Mouse (Mus musculus) liver, embryonic 14.5 days (tissue): ENCODE measurements around the gene Hoxd9. TPM values are rescaled to one million over a fixed set of nuclear protein-coding genes. Genes with fewer than 3 reads are reported as not detected.

Experiments
- ATAC-seq: fragments of 200-750 bp; cut with Nextera tagmentation; 2 replicates; pipeline ENCODE4 v1.8.0; 2017; ENCODE audit warnings: moderate number of reproducible peaks, mild to moderate bottlenecking, moderate library complexity; ENCODE audit not compliant: insufficient read depth
- DNase-seq, 3 experiments: peaks; one replicate each; pipeline ENCODE4 v3.0.0-alpha.2; 2012 to 2013; ENCODE audit warnings: low read depth in 3 of 3, low spot score in 3 of 3
- H3K27ac ChIP-seq: fragments of 300-500 bp; sonication (generic); 2 replicates; pipeline ENCODE4 v1.5.1; 2014; ENCODE audit warnings: moderate library complexity, mild to moderate bottlenecking, control low read depth, inconsistent platforms
- H3K27me3 ChIP-seq: fragments of 300-500 bp; sonication (generic); 2 replicates; pipeline ENCODE4 v1.6.1; 2014; ENCODE audit warnings: mild to moderate bottlenecking, low read length, moderate library complexity; ENCODE audit not compliant: control insufficient read depth, insufficient read depth
- H3K36me3 ChIP-seq: fragments of 300-500 bp; sonication (generic); replicated peaks from 2 replicates; pipeline ENCODE4 v1.6.1; 2014; ENCODE audit warnings: low read depth; ENCODE audit not compliant: control insufficient read depth, insufficient read depth
- H3K4me1 ChIP-seq, 2 experiments: fragments of 200-500 bp in 1 of 2; fragments of 300-500 bp in 1 of 2; sonication (generic) in 1 of 2; replicated peaks; 2 replicates each; pipeline ENCODE4 v1.6.1; 2012 to 2014; ENCODE audit warnings: antibody characterized with exemption in 1 of 2, inconsistent platforms in 1 of 2, low read length in 1 of 2; ENCODE audit not compliant: control insufficient read depth in 2 of 2, insufficient read depth in 2 of 2
- H3K4me2 ChIP-seq: fragments of 300-500 bp; sonication (generic); 2 replicates; pipeline ENCODE4 v1.6.1; 2014; ENCODE audit warnings: low read depth, mild to moderate bottlenecking, control low read depth, moderate library complexity
- H3K4me3 ChIP-seq, 2 experiments: fragments of 200-500 bp in 1 of 2; fragments of 300-500 bp in 1 of 2; sonication (generic) in 1 of 2; 2 replicates each; pipeline ENCODE4 v1.5.1; 2012 to 2014; ENCODE audit warnings: low read depth in 2 of 2, low read length in 2 of 2, mild to moderate bottlenecking in 2 of 2, control low read depth in 1 of 2, inconsistent platforms in 1 of 2, moderate library complexity in 1 of 2; ENCODE audit not compliant: insufficient read depth in 1 of 2
- H3K9ac ChIP-seq: fragments of 300-500 bp; sonication (generic); replicated peaks from 2 replicates; pipeline ENCODE4 v1.6.1; 2014; ENCODE audit warnings: mild to moderate bottlenecking, control low read depth, moderate library complexity
- H3K9me3 ChIP-seq: fragments of 300-500 bp; sonication (generic); 2 replicates; pipeline ENCODE4 v1.6.1; 2016; ENCODE audit warnings: low read length, mixed read lengths; ENCODE audit not compliant: control insufficient read depth
- CTCF ChIP-seq: IDR thresholded peaks from 2 replicates; pipeline ENCODE4 v1.5.1; 2016; ENCODE audit warnings: antibody characterized with exemption, low read depth, control low read depth
- EP300 ChIP-seq: IDR thresholded peaks from 2 replicates; pipeline ENCODE4 v1.6.1; 2016; ENCODE audit warnings: antibody characterized with exemption, low read depth
- WGBS: fragments of 180-500 bp; shearing (Covaris S2); extraction: QIAGEN DNeasy Blood & Tissue Kit; methylation state at CpG from one replicate; pipeline ENCODE4 v1.1.7; 2014; ENCODE audit not compliant: insufficient replicate concordance; 5-methylcytosine and 5-hydroxymethylcytosine counted together
- polyA plus RNA-seq, 2 experiments: library from polyadenylated mRNA; depleted of rRNA in 1 of 2; stranded (reverse) in 1 of 2; unstranded in 1 of 2; fragments of >200 nt; fragmentation: Nextera tagmentation in 1 of 2; extraction: Ambion mirVana in 1 of 2; gene quantifications; 2 replicates each; pipeline versions ENCODE4 v1.2.1 to v1.2.3; 2012 to 2014

Hoxd9 gene
- polyA plus RNA-seq, 2 experiments, result 0.03 TPM; not detected in 1

DNA sequence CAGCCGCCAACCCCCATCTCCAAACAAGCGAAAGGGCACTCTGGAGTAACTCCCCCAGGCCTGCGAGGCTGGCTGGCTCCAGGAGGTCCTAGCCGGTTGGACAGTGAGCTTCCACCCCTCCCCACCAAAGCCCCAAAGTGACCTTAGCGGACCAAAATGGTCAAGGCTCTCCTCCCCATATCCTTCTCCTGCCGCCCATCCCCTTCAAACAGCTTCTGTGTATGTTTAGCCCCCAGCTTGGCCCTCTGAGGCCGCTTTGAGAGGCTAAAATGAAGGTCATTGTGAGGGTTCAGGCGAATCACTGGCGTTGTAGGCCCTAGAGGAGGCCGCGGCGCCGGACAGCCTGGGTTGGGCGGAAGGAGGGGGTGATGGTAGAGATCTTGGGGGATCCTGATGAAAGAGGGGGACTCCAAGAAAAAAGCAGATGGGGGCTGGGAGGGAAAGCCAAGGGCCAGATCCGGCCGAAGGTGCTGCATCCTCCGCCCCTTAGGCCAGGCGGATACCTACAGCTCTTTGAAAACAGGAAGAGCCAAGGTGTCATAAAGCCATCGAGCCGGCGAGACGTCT lies 3.1 kb downstream of the Hoxd9 start:
- no peak for TF ChIP-seq CTCF
- TF ChIP-seq EP300, result no peak
- no peak overlapping the region for H3K9ac ChIP-seq
- no peak overlapping the region for H3K27ac ChIP-seq
- H3K4me1 ChIP-seq, result no peaks in the 10 kb centered on the region
- no peaks in the 10 kb centered on the region for H3K9me3 ChIP-seq
- DNase-seq (no peak), ATAC-seq (no peak)
- peaks cover 99% of the 10 kb centered on the region for H3K27me3 ChIP-seq
- WGBS, result 11% methylated on average over 22 of the region's 22 CpGs
- no peak overlapping the region for H3K4me2 ChIP-seq
- H3K4me3 ChIP-seq, result no peak overlapping the region
- no peaks in the 10 kb centered on the region for H3K36me3 ChIP-seq

DNA sequence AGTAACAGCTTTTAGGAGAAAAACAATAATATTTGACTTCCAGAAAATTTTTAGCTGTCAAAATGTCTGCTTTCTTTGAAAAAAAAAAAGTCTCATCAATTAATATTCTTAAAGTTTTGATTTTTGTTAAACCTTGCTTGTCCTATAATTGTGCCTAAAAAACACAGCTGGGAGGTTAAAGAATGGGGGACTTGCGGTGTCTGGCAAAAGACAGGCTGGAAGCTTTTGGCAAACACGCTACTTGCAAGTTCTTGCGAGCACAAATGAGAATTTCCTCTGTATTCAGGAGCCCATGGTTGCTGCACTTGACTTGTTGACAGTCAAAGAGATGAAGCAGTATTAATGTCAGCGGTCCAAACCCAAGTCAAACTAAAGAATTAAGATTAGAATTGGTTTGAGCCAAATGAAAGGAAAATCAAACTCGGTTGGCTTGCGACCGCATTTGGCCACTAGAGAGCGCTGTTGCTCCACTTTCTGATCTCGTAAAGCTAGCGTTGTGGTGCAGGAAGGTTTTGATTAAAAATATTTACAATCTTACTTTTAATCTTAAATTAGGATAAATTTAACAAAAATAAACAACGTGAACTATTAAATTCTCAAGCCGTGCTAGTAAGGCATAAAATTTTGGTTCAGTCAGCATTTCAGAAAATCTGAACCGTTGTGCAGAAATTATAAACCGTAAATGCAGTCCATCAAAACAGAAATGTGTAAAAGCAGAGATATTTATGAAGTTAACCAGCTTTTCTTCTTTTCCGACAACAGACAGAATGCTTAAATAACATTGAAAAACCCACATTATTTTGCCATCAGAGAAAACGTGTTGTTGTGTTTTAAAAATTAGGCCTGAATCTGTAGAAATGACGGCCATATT lies 4.7 kb downstream of the Hoxd9 start:
- no peaks in the 10 kb centered on the region for H3K36me3 ChIP-seq
- no peak overlapping the region for H3K4me3 ChIP-seq
- H3K27ac ChIP-seq, result no peak overlapping the region
- WGBS, result 16% methylated on average over 17 of the region's 17 CpGs
- ATAC-seq (no peak), DNase-seq (peak in 2 of 3 experiments; percentile 14 to 20)
- peaks cover 98% of the 10 kb centered on the region for H3K27me3 ChIP-seq
- H3K4me1 ChIP-seq, result no peaks in the 10 kb centered on the region
- no peak overlapping the region for H3K4me2 ChIP-seq
- H3K9ac ChIP-seq, result no peak overlapping the region
- H3K9me3 ChIP-seq, result no peaks in the 10 kb centered on the region
- TF ChIP-seq EP300 (no peak), CTCF (peak; percentile 82)

GRCm38 (mm10) chr2:74702820-74703219 lies 5.3 kb downstream of the Hoxd9 start:
- no peak for ATAC-seq
- Histone ChIP-seq H3K4me2 (no peak overlapping the region), H3K4me3 (no peak overlapping the region), H3K36me3 (no peaks in the 10 kb centered on the region), H3K27ac (no peak overlapping the region), H3K9ac (no peak overlapping the region), H3K9me3 (no peaks in the 10 kb centered on the region), H3K27me3 (peaks cover 98% of the 10 kb centered on the region), H3K4me1 (no peaks in the 10 kb centered on the region)
- TF ChIP-seq EP300, result no peak
- TF ChIP-seq CTCF, result no peak
- no peak for DNase-seq
- WGBS, result 27% methylated on average over 6 of the region's 6 CpGs

- peaks cover 96% of the 10 kb centered on the region for H3K27me3 ChIP-seq
- no peak for TF ChIP-seq CTCF
- no peak for TF ChIP-seq EP300
- no peak overlapping the region for H3K9ac ChIP-seq
- H3K27ac ChIP-seq, result no peak overlapping the region
- H3K4me3 ChIP-seq, result no peak overlapping the region
- DNase-seq (no peak), ATAC-seq (no peak)
- no peaks in the 10 kb centered on the region for H3K9me3 ChIP-seq
- no peaks in the 10 kb centered on the region for H3K4me1 ChIP-seq
- no peak overlapping the region for H3K4me2 ChIP-seq
- H3K36me3 ChIP-seq, result no peaks in the 10 kb centered on the region
- 15% methylated on average over 10 of the region's 10 CpGs for WGBS
These were observed 5.8 kb downstream of the Hoxd9 start for GRCm38 (mm10) chr2:74703317-74703716.

- Histone ChIP-seq H3K4me1 (no peaks in the 10 kb centered on the region), H3K9me3 (no peaks in the 10 kb centered on the region), H3K4me3 (no peak overlapping the region), H3K27me3 (peaks cover 96% of the 10 kb centered on the region), H3K4me2 (no peak overlapping the region), H3K27ac (no peak overlapping the region), H3K9ac (no peak overlapping the region), H3K36me3 (no peaks in the 10 kb centered on the region)
- 3% methylated on average over 26 of the region's 26 CpGs for WGBS
- DNase-seq, result no peak
- TF ChIP-seq EP300 (no peak), CTCF (no peak)
- ATAC-seq, result no peak
These were observed 6.3 kb downstream of the Hoxd9 start for GRCm38 (mm10) chr2:74703720-74704392.
